Mouse (Mus musculus) embryonic fibroblast, embryonic 13.5 days (primary cell): ENCODE results near the gene Mpv17l.

Experiments
- CTCF ChIP-seq: IDR thresholded peaks from 2 replicates; pipeline ENCODE4 v1.5.1; 2011; ENCODE audit warnings: mild to moderate bottlenecking, control low read depth, low read length, moderate library complexity, borderline replicate concordance; ENCODE audit not compliant: insufficient read depth
- POLR2A ChIP-seq: IDR thresholded peaks from 2 replicates; pipeline ENCODE4 v1.6.1; 2011; ENCODE audit warnings: low read depth, mild to moderate bottlenecking, control low read depth, low read length, moderate library complexity

- TF ChIP-seq CTCF (no peak), POLR2A (no peak)
Measured at GRCm38 (mm10) chr16:13946306-13946705, 43.3 kb downstream of the Mpv17l start.
